Mouse (Mus musculus) mammary gland, adult 2 months (tissue): ENCODE results near the gene Eaf2. TPM values are rescaled to one million over a fixed set of nuclear protein-coding genes. Genes with fewer than 3 reads are reported as not detected.

ENCODE experiments used
- polyA plus RNA-seq: library from polyadenylated mRNA; depleted of rRNA; stranded (reverse); fragments of >200 nt; gene quantifications from 2 replicates; pipeline ENCODE4 v1.2.3, GENCODE M21; 2012; ENCODE audit warnings: low replicate concordance; rRNA removed

Eaf2 gene
- 0.43 and 1.0 TPM in 2 replicates for polyA plus RNA-seq

DNA sequence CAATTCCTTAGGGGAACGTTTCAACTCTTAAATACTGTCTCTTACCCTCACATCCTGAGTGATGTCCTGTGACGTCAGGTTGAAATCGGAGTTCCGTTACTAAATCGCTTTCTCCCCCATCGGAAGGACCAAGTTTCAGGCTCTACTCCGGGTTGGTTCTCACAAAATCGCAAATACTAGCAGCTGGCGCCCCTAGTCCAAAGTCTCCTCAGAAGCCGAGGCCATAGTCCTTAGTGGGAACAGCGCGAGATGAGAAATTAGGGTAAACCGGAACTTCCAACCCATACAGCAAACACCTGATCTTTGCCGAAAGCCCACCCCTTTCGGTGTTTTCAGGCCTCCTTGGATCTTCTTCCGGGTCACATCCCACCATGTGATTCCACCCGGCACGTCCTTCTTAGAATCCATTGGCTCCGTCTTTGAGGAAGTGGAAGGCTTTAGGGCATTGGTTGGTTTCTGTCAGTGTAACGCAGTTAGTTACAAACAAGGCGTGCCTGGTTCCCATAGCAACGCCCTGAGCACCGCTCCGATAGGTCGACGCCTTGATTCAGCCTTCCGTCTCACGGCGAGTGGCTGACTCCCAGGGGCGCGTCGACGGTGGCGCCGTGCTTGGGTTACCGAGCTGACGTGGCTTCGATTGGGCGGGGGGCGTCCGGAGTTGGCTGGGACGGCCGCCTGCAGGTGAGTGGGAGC lies at the start of gene Eaf2, which contains the start of gene Golgb1:
Eaf2 (minus strand) TSS at position 421 of the 693 bp plus-strand sequence.
Golgb1 (plus strand) TSS at position 558 of the 693 bp plus-strand sequence.

DNA sequence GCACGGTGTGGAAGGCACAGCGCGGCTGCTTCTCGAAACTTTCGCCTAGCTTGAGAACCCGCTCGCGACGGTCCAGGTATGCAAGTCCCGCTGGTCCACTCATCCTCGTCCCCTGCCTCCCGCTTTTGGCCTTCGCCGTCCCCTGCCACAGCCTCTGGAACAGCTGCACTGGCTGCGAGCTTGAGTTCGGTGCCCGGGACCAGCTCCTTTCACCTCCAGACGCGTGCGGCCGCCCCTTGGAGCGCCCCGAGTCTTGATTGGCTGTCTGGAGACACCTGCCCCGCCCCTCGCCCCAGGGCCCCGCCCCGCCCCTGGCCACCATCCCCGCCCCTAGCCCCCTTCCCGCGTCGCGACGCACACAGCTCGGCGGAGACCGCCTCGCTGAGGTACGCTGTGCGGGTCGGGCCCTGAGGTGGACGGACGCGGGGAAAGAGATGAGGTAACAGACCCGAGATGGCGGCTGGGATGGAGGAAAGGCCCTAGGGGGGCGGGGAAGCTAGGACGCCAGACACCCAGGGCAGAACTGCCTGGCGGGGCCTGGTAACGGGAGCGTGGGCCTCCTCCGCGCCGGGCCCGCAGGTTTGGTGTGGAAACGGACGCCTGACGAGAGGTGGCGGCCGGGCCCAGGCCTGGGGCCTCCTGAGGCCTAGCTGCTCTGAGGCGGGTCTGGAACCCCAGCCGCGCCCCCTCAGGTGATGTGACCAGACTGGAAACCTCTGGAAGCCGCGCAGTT lies 46.6 kb downstream of the Eaf2 start, which contains the start of gene Iqcb1:
Iqcb1 (plus strand) TSS at position 332 of the 733 bp plus-strand sequence.

DNA sequence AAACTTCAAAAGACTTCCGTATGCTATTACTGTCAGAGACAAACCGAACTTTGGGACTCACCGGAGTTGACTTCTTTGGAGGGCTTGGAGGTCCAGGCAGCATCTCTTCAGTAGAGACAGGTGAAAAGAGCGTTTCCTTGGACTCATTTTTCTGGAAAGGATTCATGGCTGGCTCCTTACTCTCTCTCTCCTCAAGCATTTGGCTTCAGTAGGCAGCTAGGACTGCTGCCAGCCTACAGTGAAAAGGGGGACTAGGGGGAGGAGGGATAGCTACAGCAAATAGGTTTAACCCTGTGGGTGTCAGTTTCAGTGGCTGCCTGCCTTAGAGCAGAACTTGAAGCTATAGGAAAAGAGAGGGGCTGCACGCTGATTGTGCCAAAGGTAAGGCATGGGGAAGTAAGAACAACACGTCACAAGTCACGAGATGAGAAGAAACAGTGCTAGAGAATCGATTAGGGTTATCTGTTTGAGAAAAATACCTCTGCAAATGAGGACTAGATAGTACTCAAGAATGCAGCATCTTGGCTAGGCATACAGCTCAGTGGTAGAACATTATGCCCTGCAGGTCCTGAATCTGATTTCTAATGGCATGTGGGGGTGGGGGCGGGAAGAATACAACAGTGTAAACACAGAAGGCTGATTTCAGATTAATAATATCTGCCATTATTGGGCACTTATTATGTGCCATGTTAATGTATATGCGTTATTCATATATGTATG lies 90.0 kb downstream of the Eaf2 start, which contains the start of gene Slc15a2:
Slc15a2 (minus strand) TSS at position 369 of the 720 bp plus-strand sequence.

Other genes starting within 250 kb of the Eaf2 start
- 5.0 and 11.0 TPM in 2 replicates for gene Cd86, start 208.9 kb downstream of the Eaf2 start, polyA plus RNA-seq
- 9.0 and 13.6 TPM in 2 replicates for gene Ildr1, start 181.0 kb downstream of the Eaf2 start, polyA plus RNA-seq
- gene Slc15a2, start 90.0 kb downstream of the Eaf2 start, polyA plus RNA-seq, result 1.1 and 3.7 TPM in 2 replicates
- 1.6 and 2.3 TPM in 2 replicates for gene Iqcb1, start 46.6 kb downstream of the Eaf2 start, polyA plus RNA-seq
- gene Golgb1, start 137 bp upstream of the Eaf2 start, polyA plus RNA-seq, result 50.0 and 67.0 TPM in 2 replicates
- gene Hcls1, start 60.0 kb upstream of the Eaf2 start, polyA plus RNA-seq, result 30.6 and 44.4 TPM in 2 replicates
- 0.06 and 20.0 TPM in 2 replicates for gene Fbxo40, start 115.5 kb upstream of the Eaf2 start, polyA plus RNA-seq
- gene Polq, start 136.8 kb upstream of the Eaf2 start, polyA plus RNA-seq, result 0.17 and 0.34 TPM in 2 replicates